Mouse (Mus musculus): Measurements from ENCODE around the gene Fgd3.

The Fgd3 gene

GRCm38 (mm10) chr13:49320040-49320439 lies at the start of gene Fgd3:
TSS of gene Fgd3 (minus strand) at chr13:49320311.
- DNase-seq (ENCODE audit: low read depth, low spot score), result peak; percentile 33

GRCm38 (mm10) chr13:49369404-49369803 lies 49.3 kb upstream of the Fgd3 start:
- no peak for DNase-seq (ENCODE audit: low read depth, low spot score)

- DNase-seq (ENCODE audit: low read depth, low spot score), result no peak
These were observed 47.7 kb upstream of the Fgd3 start for GRCm38 (mm10) chr13:49367657-49368440.

- no peak for DNase-seq (ENCODE audit: low read depth, low spot score)
These were observed 44.6 kb upstream of the Fgd3 start for GRCm38 (mm10) chr13:49364716-49365115.

- DNase-seq (ENCODE audit: low read depth, low spot score), result no peak
These were observed 42.7 kb upstream of the Fgd3 start for GRCm38 (mm10) chr13:49362804-49363203.

GRCm38 (mm10) chr13:49362364-49362763 lies 42.3 kb upstream of the Fgd3 start:
- peak; percentile 82 for DNase-seq (ENCODE audit: low read depth, low spot score)

GRCm38 (mm10) chr13:49360906-49361406 lies 40.8 kb upstream of the Fgd3 start:
- no peak for DNase-seq (ENCODE audit: low read depth, low spot score)

GRCm38 (mm10) chr13:49358184-49358583 lies 38.1 kb upstream of the Fgd3 start:
- DNase-seq (ENCODE audit: low read depth, low spot score), result no peak

GRCm38 (mm10) chr13:49357367-49358026 lies 37.4 kb upstream of the Fgd3 start:
- no peak for DNase-seq (ENCODE audit: low read depth, low spot score)

GRCm38 (mm10) chr13:49356090-49356489 lies 36.0 kb upstream of the Fgd3 start:
- DNase-seq (ENCODE audit: low read depth, low spot score), result no peak

- no peak for DNase-seq (ENCODE audit: low read depth, low spot score)
These were observed 35.5 kb upstream of the Fgd3 start for GRCm38 (mm10) chr13:49355461-49356061.

GRCm38 (mm10) chr13:49353991-49354507 lies 33.9 kb upstream of the Fgd3 start:
- DNase-seq (ENCODE audit: low read depth, low spot score), result no peak

- no peak for DNase-seq (ENCODE audit: low read depth, low spot score)
These were observed 33.3 kb upstream of the Fgd3 start for GRCm38 (mm10) chr13:49353422-49353821.

GRCm38 (mm10) chr13:49352581-49353159 lies 32.6 kb upstream of the Fgd3 start:
- DNase-seq (ENCODE audit: low read depth, low spot score), result no peak

GRCm38 (mm10) chr13:49349836-49350505 lies 29.9 kb upstream of the Fgd3 start:
- DNase-seq (ENCODE audit: low read depth, low spot score), result no peak

GRCm38 (mm10) chr13:49349335-49349734 lies 29.2 kb upstream of the Fgd3 start:
- no peak for DNase-seq (ENCODE audit: low read depth, low spot score)

- DNase-seq (ENCODE audit: low read depth, low spot score), result no peak
These were observed 28.4 kb upstream of the Fgd3 start for GRCm38 (mm10) chr13:49348522-49348921.

- DNase-seq (ENCODE audit: low read depth, low spot score), result no peak
These were observed 25.4 kb upstream of the Fgd3 start for GRCm38 (mm10) chr13:49345476-49345875.

GRCm38 (mm10) chr13:49344567-49344966 lies 24.5 kb upstream of the Fgd3 start:
- DNase-seq (ENCODE audit: low read depth, low spot score), result no peak

- no peak for DNase-seq (ENCODE audit: low read depth, low spot score)
These were observed 22.6 kb upstream of the Fgd3 start for GRCm38 (mm10) chr13:49342723-49343100.

Measured in ZHBTc4 (cell line).